ENCODE assay signal across 7 mouse cellular contexts in the genomic region with DNA sequence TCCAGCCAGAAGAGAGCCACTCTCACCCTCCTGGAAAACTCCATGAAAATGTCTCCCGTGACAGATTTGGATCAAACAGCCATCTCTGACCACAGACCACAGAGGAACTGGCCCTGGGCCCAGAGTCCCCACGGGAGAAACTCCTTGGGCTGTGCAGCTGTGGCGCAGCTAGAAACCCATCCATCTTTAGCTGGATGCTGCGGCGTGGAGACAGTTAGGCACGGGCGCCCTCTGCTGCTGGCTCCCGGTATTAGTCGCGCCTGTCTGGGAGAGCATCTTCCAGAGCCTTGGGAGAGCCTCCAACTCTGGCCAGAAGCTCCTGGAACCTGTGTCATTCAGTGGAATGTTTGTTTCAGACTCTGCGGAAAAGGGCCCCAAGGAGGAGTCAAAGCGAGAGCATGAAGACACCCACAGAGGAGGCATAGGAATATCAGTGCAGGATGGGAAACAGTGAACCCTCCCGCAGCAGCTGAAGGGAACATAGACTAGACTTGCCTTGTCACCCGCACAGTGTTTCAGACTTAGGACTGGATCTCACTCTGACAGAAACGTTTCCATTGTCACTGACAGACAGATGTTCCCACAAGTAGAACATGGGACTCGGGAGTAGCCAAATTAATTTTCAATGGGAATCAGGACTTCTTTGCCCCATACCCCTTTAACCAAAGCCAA. TPM values are rescaled to one million over a fixed set of nuclear protein-coding genes. Genes with fewer than 3 reads are reported as not detected.
DNase-seq lines count a peak whose midpoint lies in the region; ATAC-seq lines count a peak whose summit lies in the region.

No protein-coding gene starts in this region.

- H3K27ac ChIP-seq in midbrain, embryonic 14.5 days (replicated peaks; ENCODE audit: low read depth, low read length), result no peak overlapping the region

- H3K9ac ChIP-seq in midbrain, embryonic 14.5 days (replicated peaks; ENCODE audit: low read length), result no peak overlapping the region

- no peaks in the 10 kb centered on the region; the same call in 1 of the 2 replicates for H3K27me3 ChIP-seq in midbrain, embryonic 14.5 days (ENCODE audit: control insufficient read depth, insufficient read depth, low read length)

- no peaks in the 10 kb centered on the region for H3K4me1 ChIP-seq in midbrain, embryonic 14.5 days (ENCODE audit: control insufficient read depth, insufficient read depth, low read length)

- no peak overlapping the region for H3K4me2 ChIP-seq in midbrain, embryonic 14.5 days (ENCODE audit: low read length)

- intact Hi-C loops in gastrocnemius, postnatal 14 days (cut with DNase I; ENCODE audit: low total_unique reads), result no loop called here
- intact Hi-C loops in left cerebral cortex, postnatal 36 days (cut with DNase I), result no loop called here

- no peaks in the 10 kb centered on the region for H3K36me3 ChIP-seq in midbrain, embryonic 14.5 days (ENCODE audit: control insufficient read depth, insufficient read depth, low read length)

- 19% methylated on average over 16 of the region's 16 CpGs for WGBS in midbrain, embryonic 14.5 days

- H3K4me3 ChIP-seq in midbrain, embryonic 14.5 days (replicated peaks; ENCODE audit: low read depth, low read length), result no peak overlapping the region

- peak; percentile 94 for DNase-seq in adrenal gland, postnatal 10 days
- DNase-seq in embryo, embryonic 10.5 days (ENCODE audit: low spot score), result peak; percentile 90
- DNase-seq in gastrocnemius, postnatal 14 days, result peak; percentile 92
- peak; percentile 61 for DNase-seq in kidney, adult 11 months
- peak; percentile 81 to 84 for DNase-seq in left cerebral cortex, postnatal 36 days (ENCODE audit: low spot score in 2 of 2)
- peak; percentile 92 for DNase-seq in midbrain, embryonic 14.5 days
- peak; percentile 32 to 69 for DNase-seq in spleen, postnatal 10 days (ENCODE audit: low spot score in 2 of 2)

- no peaks in the 10 kb centered on the region for H3K9me3 ChIP-seq in midbrain, embryonic 14.5 days (ENCODE audit: control insufficient read depth, low read length)

- peak; percentile 71; the same call in 1 of the 2 replicates for ATAC-seq in midbrain, embryonic 14.5 days (ENCODE audit: low FRiP score, low TSS enrichment)

RNA-seq across cellular contexts. Expression of a gene that starts 44.0 kb away (rescaled TPM):
- under 1 TPM; 0.15 to 0.21 TPM for total RNA-seq in adrenal gland, postnatal 10 days (2021)
- under 1 TPM; 0.24 to 0.74 TPM for total RNA-seq in gastrocnemius, postnatal 14 days (2021)
- not detected for total RNA-seq in left cerebral cortex, postnatal 36 days (2021)
- polyA plus RNA-seq in midbrain, embryonic 14.5 days (2014; fragmentation: Nextera tagmentation; extraction: Ambion mirVana), result 7.1 TPM in 2 replicates

RNA-seq across cellular contexts. Expression of a gene that starts 46.8 kb away (rescaled TPM):
- total RNA-seq in adrenal gland, postnatal 10 days (2021), result 10 to 100 TPM; 19.2 to 28.1 TPM
- total RNA-seq in gastrocnemius, postnatal 14 days (2021), result 10 to 100 TPM; 26.4 to 31.0 TPM
- total RNA-seq in left cerebral cortex, postnatal 36 days (2021), result 10 to 100 TPM in 1 of 2 experiments, 1 to 10 TPM in 1; 9.0 to 10.5 TPM
- polyA plus RNA-seq in midbrain, embryonic 14.5 days (2014; fragmentation: Nextera tagmentation; extraction: Ambion mirVana), result 5.2 and 8.2 TPM in 2 replicates
